Mouse (Mus musculus) left cerebral cortex, postnatal 36 days (tissue): ENCODE measurements around the gene Tnni1. TPM values are rescaled to one million over a fixed set of nuclear protein-coding genes. Genes with fewer than 3 reads are reported as not detected.

ENCODE experiments used
- DNase-seq, 2 experiments: peaks; one replicate each; pipeline ENCODE4 v3.0.0; 2021 to 2022; ENCODE audit warnings: low spot score in 2 of 2, mixed read lengths in 1 of 2
- intact Hi-C: fragments of 180-260 bp; cut with DNase I; formaldehyde crosslinking; loops from one replicate; pipeline ENCODE4 v1.15.1; 2025
- total RNA-seq, 2 experiments: library from RNA; stranded (reverse); gene quantifications; 2 replicates each; pipeline ENCODE4 v1.2.3; 2021

Tnni1 gene
- total RNA-seq, 2 experiments from 2014 or later: 2.2 to 4.8 TPM

GRCm38 (mm10) chr1:135765645-135766591 lies 13.3 kb upstream of the Tnni1 start, which contains the start of gene Phlda3:
Gene Phlda3, plus strand, starts transcription at chr1:135766119.
- DNase-seq: peak; percentile 53 to 71
- intact Hi-C loops: no loop called here

GRCm38 (mm10) chr1:135766592-135767306 lies 12.5 kb upstream of the Tnni1 start:
- no peak for DNase-seq
- intact Hi-C loops: no loop called here

GRCm38 (mm10) chr1:135767324-135767890 lies 11.8 kb upstream of the Tnni1 start:
- DNase-seq: no peak
- intact Hi-C loops: no loop called here

GRCm38 (mm10) chr1:135768400-135768799 lies 10.8 kb upstream of the Tnni1 start:
- intact Hi-C loops: no loop called here
- DNase-seq: no peak

GRCm38 (mm10) chr1:135770237-135770636 lies 9.0 kb upstream of the Tnni1 start:
- intact Hi-C loops: no loop called here
- DNase-seq: no peak

GRCm38 (mm10) chr1:135770896-135771572 lies 8.2 kb upstream of the Tnni1 start:
- no peak for DNase-seq
- intact Hi-C loops: no loop called here

GRCm38 (mm10) chr1:135771573-135771970 lies 7.7 kb upstream of the Tnni1 start:
- intact Hi-C loops: no loop called here
- DNase-seq: no peak

- no peak for DNase-seq
- intact Hi-C loops: no loop called here
These were observed 2.6 kb upstream of the Tnni1 start for GRCm38 (mm10) chr1:135776596-135776995.

- intact Hi-C loops: no loop called here
- no peak for DNase-seq
These were observed 2.2 kb upstream of the Tnni1 start for GRCm38 (mm10) chr1:135777046-135777445.

- intact Hi-C loops: loop anchor here (1.0 kb wide), 2 partner anchors 27 to 61 kb away; no protein-coding TSS in a partner anchor
- DNase-seq: no peak
These were observed 1.4 kb downstream of the Tnni1 start for GRCm38 (mm10) chr1:135780649-135781048.

GRCm38 (mm10) chr1:135781220-135781619 lies 2.0 kb downstream of the Tnni1 start:
- DNase-seq: peak; percentile 53 to 57
- intact Hi-C loops: loop anchor here (1.0 kb wide), 2 partner anchors 28 to 62 kb away; no protein-coding TSS in a partner anchor

- intact Hi-C loops: no loop called here
- no peak for DNase-seq
These were observed 3.6 kb downstream of the Tnni1 start for GRCm38 (mm10) chr1:135782816-135783215.

GRCm38 (mm10) chr1:135787799-135788198 lies 8.6 kb downstream of the Tnni1 start:
- intact Hi-C loops: loop anchor here (2.0 kb wide), 1 partner anchor 35 kb away; no protein-coding TSS in a partner anchor

GRCm38 (mm10) chr1:135788708-135789107 lies 9.5 kb downstream of the Tnni1 start:
- intact Hi-C loops: loop anchor here (2.0 kb wide), 1 partner anchor 36 kb away; no protein-coding TSS in a partner anchor
- no peak for DNase-seq

More at GRCm38 (mm10) chr1:135787799-135788198, 8.6 kb downstream of the Tnni1 start:
- peak; percentile 62 to 68 for DNase-seq

- DNase-seq: peak in 1 of 2 experiments; percentile 53
- intact Hi-C loops: loop anchor here (2.0 kb wide), 2 partner anchors 37 to 71 kb away; no protein-coding TSS in a partner anchor
These were observed 10.6 kb downstream of the Tnni1 start for GRCm38 (mm10) chr1:135789815-135790214.

GRCm38 (mm10) chr1:135792143-135792939 lies 13.1 kb downstream of the Tnni1 start:
- DNase-seq: no peak
- intact Hi-C loops: no loop called here

- intact Hi-C loops: no loop called here
These were observed 14.4 kb downstream of the Tnni1 start for GRCm38 (mm10) chr1:135793370-135794215.

More at GRCm38 (mm10) chr1:135793370-135794215, 14.4 kb downstream of the Tnni1 start:
- DNase-seq: peak; percentile 79 to 81
